Mouse (Mus musculus) right cerebral cortex, postnatal 10 days (tissue): Measurements from ENCODE around the gene Xylt2.
"Not testable (repeated sequence)": the region's sequence is repeated elsewhere in the genome, so short reads cannot be mapped to it uniquely, and the experiment has no call there.

ENCODE experiments used
- DNase-seq, 2 experiments: peaks; one replicate each; pipeline ENCODE4 v3.0.0; 2021; ENCODE audit warnings: low spot score in 2 of 2

Xylt2 gene

GRCm38 (mm10) chr11:94677607-94678145 is 361 bp upstream of the Xylt2 start:
- DNase-seq: no peak

GRCm38 (mm10) chr11:94676308-94676707 is 1.0 kb downstream of the Xylt2 start:
- no peak for DNase-seq

DNA sequence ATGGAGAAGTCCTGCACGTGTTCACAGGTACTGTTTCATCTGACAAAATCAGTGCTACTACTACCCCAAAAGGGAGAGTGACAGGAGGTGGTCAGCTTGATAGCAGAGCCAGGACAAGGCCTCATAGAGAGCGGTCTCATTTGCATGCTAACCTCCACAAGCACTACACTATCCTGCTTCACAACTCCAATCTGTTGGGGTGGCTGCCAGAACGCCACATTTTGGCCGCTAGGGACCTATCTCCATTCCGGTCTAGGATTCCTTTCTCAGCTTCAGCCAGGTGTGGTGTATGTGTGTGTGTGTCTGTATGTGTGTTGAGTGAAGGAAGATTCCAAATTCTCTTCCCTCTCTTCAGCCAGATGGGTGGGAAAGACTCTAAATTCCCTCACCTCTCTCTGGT is 1.9 kb downstream of the Xylt2 start:
- DNase-seq: no peak

GRCm38 (mm10) chr11:94674984-94675383 is 2.3 kb downstream of the Xylt2 start:
- no peak for DNase-seq

DNA sequence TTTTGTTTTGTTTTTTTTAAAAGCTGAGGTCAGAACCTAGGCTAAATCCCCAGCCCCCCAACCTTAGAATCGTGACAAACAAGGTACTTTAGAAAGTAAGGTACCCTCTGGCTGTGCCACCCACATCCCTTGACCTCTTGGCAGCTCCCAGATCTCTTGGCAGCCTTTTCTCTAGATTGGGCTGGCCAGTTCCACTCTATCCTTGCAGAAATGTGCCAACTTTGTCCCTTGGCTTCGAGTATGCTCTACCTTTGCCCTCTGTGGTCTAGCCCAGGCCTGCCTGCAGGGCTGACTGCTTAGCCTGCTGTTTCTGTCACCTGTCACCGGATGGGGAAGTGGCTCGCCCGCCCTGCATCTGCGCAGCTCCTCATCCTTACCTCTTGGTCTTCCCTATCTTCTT is 12.0 kb downstream of the Xylt2 start:
- DNase-seq: no peak

DNA sequence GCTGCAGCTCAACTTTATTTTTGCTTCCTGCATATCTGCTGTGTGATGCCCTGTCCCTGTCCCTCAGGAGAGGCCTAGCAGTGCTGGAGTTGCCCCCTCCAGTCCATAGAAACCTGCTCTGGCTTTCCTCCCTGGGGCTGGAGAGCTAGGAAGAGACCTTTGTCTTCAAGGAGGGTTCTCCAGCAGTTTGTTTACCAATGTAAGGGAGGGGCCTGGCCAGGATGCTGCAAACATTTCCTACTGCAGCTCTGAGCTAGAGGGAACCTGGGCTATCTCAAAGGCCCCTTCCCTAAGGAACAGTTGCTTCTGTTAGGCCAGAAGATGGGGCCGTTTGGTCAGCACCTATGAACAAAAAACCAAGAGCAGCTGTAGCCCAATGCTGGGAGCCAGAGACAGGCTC is 16.0 kb downstream of the Xylt2 start:
- no peak for DNase-seq

DNA sequence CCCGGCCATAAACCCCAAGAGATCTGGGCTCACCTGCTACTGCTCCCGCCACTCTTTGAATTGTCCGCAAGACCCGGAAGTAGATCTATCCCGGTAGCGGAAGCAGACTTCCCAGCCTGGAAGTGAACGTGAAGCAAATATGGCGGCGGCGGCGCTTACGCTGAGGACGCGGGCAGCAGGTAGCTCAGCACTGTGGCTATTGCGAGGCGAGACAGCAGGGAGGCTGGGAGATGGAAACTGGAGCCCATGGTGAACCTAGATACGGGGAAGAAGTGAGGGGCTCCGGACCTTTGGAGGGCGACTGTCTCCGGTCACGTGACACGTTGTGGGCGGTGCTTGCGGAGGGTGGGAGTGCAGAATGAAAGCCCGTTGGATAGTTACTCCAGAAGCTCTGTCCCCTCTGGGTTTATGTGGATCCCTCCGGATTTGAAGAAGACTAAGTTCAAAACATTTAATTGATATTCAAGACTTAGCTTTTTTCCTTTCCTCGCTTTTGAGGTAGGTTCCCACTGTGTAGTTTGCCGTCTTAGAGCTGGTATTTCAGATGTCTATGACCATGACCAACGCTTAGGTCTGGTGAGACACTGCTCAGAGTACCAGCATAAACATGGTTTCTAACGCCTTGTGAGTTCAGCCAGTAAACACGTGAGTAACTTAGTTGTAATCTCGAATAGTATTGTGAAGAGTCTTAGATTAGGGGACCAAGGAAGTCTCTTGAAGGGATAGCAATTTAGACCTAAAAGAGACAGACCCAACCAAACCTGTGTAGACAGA is 23.5 kb downstream of the Xylt2 start, which contains the start of the genes Mrpl27 and Eme1:
Mrpl27 (plus strand) TSS at position 105 of the 774 bp plus-strand sequence.
Eme1 (minus strand) TSS at position 302 of the 774 bp plus-strand sequence.
- DNase-seq: peak; percentile 86 to 89

DNA sequence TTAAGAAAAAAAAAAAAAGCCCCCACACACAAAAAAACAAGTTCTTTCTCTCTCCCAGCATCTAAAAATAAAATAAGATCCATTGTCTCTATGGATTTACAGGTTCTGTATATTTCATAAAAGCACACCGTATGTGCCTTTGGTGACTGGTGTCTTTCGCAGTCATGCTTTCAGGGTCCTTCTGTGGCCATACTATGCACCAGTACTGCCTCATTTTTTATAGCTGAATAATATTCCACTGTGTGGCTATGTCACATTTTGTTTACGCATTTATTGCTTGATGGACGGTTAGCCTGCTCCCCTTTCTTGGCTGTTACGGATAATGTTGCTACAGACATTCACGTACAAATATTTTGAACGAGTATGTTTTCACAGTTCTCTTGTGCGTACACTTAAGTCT is 24.3 kb downstream of the Xylt2 start:
- no peak for DNase-seq

DNA sequence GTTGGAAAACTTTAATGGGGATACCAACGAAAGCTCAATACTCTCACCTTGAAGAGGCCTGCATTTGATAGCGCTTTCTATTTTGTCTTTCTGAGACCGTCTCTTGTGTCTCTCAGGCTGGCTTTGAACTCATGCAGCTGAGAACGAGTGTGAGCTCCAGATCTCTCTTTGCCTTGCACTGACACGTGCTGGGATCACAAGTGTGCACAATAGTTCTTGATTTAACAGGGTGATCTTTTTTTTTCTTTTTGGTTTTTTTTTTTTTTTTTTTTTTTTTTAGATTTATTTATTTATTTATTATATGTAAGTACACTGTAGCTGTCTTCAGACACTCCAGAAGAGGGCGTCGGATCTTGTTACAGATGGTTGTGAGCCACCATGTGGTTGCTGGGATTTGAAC is 26.1 kb downstream of the Xylt2 start:
- not testable (repeated sequence) for DNase-seq

DNA sequence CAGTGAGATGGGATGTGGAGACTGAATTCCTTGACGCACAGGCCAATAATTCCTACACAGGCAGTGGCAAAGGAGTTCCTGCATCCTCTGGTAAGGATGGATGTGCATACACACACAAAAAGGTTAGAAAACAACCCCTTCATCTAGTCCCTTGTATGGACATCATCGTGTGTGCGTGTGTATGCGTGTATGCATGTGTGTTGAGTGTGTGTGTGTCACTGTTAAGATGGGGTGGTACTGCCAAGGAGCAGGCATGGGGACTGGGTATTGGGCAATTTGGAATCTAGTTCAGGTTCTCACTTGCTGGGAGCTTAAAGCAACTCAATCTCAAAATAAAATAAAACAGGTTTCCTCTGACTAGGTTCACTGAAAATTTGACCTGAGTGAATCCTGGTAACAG is 30.9 kb downstream of the Xylt2 start:
- DNase-seq: no peak

DNA sequence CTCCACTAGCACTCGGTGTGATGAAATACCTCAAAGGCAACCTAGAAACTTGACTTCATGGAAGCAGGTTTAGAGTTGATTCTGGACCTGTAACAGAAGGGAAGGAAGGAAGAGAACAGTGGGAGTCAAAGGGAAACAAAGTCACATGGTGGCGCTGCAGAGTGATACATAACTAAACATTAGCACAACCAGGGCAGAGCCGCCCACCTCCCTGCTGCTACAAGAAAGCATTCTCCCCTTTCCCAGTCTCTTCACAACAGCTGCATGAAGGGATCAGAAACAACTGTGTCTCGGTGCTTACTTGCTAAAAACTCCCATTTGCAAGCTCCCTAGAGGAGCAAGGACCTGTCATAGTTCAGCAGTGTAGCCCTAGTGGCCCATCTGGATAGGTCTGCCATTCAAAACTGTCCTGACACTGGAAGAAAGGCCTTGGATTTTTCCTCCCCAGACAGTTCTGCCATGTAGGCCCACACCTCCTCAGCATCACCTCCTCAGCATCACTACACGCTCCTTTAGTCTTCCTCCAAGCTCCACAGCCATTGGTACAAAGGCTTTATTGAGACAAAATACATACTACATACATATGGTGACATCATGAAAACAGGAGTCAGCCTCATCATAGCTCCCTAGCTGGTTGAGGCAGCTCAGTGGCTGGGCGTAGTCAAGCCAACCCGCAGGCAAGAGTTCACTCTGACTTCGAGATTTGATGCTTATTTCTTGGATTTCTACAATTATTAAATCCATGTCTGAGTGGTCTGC is 32.7 kb downstream of the Xylt2 start:
- DNase-seq: no peak

DNA sequence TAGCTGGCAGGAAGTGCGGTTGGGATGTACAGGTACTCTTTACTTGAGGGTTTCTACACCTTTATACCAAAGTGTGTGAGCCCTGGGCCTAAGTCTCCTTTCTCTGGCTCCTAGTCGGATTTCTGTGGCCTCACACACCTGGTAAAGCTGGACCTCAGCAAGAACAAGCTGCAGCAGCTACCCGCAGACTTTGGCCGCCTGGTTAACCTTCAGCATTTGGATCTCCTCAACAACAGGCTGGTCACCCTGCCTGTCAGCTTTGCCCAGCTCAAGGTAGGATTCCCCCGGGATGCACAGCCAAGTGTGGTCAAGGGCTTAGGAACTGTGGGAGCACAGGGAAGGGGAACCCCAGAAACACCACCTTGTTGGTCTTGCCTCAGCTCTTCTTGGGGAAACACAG is 42.9 kb downstream of the Xylt2 start:
- no peak for DNase-seq

DNA sequence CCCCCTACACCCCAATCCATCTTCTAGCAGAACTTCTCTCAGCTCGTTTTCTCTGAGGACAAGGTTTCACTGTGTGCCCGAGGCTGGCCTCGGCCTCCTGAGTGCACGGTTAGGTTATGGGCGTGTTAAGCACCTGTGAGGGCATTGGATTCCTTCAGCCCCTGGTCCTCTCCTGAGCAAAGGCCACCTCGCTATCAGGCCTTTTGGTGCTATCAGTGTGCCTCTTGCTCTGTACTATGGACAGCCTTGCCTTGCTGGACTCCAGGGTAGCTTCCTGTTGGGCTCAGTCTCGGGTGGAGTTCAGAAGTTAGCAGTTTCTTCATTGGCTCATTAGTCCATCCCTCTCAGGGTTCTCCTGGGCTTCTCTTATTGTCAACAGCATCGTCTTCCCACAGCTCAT is 44.3 kb downstream of the Xylt2 start:
- no peak for DNase-seq

- no peak for DNase-seq
Measured at GRCm38 (mm10) chr11:94631969-94632368, 45.3 kb downstream of the Xylt2 start.

DNA sequence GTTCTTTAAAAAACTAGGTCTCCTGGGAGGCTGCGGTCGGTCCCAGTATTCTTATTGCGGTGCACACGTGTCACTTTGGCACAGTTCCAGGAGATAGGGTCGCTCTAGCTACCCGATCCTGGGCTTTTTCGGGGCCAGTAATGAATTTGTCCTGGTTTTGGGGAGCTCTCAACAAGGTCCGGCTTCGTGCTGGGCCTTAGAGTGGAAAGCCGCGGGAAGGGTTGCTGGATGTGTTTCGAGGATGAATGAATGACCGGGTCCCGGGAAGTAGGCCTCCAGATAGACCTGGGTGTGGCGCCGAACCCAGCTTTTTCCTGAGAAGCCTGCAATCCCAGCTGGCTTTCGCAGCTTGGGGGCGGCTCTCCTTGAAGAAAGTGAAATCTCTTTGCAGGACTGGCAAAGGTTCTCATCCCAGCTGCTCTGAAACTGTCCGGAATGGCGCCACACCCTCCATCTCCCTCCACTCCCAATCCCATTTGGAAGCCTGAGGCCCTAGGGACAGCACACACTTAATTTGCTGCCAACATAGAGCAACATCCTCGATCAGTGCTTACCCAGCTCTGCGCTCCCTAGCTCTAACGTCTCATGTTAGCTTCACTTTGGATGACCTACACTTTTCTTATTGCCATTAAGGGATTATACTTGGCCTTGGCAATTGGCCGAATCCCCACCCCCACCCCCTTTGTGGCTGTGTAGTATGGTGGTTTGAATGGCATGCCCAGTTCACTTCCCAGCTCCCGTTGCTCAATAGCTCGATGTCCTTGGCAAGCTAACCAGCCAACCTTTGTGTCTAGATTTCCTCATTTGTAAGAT is 46.9 kb downstream of the Xylt2 start:
- peak; percentile 39 to 50 for DNase-seq

GRCm38 (mm10) chr11:94629884-94630198 is 47.5 kb downstream of the Xylt2 start:
- no peak for DNase-seq

DNA sequence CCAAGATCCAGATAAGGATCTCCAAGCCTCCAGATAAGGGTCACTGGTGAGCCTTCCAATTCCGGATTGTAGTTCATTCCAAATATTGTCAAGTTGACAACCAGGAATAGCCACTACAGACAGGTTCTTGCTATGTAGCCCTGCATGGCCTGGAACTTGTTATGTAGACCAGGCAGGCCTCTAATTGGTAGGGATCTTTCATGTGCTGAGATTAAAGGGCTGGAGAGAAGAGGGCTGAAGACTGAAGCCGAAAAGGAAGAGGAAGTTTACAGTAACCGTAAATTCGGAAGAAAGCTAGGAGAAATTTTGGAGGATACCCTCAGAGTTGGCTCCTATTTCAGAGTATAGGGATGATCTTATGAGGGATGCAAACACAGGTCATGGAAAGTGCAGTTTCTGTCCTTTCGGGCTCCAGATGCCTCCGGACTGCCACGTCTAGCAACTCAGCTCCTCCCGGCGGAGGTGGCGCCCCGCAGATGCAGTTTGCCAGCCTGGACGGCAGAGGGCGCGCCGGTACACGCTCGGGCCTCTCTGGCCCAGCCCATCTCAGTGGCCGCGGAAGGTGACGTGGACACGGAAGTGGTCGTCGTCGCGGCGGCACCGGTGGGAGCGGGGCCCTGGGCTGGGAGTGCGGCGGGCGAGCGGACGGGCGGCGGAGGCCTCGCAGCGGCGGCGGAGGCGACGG is 48.0 kb downstream of the Xylt2 start, which contains the start of gene Lrrc59:
Lrrc59 (plus strand) TSS at position 569 of the 685 bp plus-strand sequence.
- peak; percentile 95 to 96 for DNase-seq

DNA sequence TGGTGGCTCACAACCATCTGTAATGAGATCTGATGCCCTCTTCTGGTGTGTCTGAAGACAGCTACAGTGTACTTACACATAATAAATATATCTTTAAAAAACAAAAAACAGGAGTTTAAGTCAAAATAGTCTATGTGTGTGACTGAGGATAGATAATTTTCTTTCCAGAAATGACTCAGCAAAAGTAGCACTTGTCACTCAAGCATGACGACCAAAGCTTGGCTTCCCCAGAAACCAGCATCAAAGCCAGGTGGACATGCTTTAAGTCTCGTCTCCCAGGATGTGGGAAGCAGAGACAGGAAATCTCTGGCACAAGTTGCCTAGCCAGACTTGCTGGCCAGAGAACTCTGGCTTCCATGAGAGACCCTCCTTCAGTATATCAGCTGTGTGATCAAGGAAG is 55.2 kb downstream of the Xylt2 start:
- DNase-seq: no peak

GRCm38 (mm10) chr11:94621458-94621852 is 55.9 kb downstream of the Xylt2 start:
- no peak for DNase-seq

GRCm38 (mm10) chr11:94620766-94621457 is 56.4 kb downstream of the Xylt2 start:
- no peak for DNase-seq

- DNase-seq: no peak
Measured at GRCm38 (mm10) chr11:94617646-94618045, 59.7 kb downstream of the Xylt2 start.
